Mouse (Mus musculus) kidney, postnatal 0 days (tissue): ENCODE data around the gene Calml4. TPM values are rescaled to one million over a fixed set of nuclear protein-coding genes. Genes with fewer than 3 reads are reported as not detected.

ENCODE experiments used
- ATAC-seq: fragments of 200-750 bp; cut with Nextera tagmentation; replicated peaks from 2 replicates; pipeline ENCODE4 v1.8.0; 2017; ENCODE audit warnings: low read depth, moderate number of reproducible peaks, moderate TSS enrichment, moderate library complexity; ENCODE audit not compliant: low FRiP score
- DNase-seq: peaks from one replicate; pipeline ENCODE4 v3.0.0-alpha.2; 2016; ENCODE audit warnings: low spot score
- H3K27ac ChIP-seq: fragments of 300-500 bp; sonication (generic); 2 replicates; pipeline ENCODE4 v1.5.1; 2014; ENCODE audit warnings: mild to moderate bottlenecking
- H3K27me3 ChIP-seq: fragments of 300-500 bp; sonication (generic); 2 replicates; pipeline ENCODE4 v1.6.1; 2014; ENCODE audit warnings: low read length, mixed read lengths; ENCODE audit not compliant: insufficient read depth
- H3K36me3 ChIP-seq: fragments of 300-500 bp; sonication (generic); 2 replicates; pipeline ENCODE4 v1.6.1; 2014; ENCODE audit warnings: low read length, mixed read lengths; ENCODE audit not compliant: insufficient read depth
- H3K4me1 ChIP-seq: fragments of 300-500 bp; sonication (generic); replicated peaks from 2 replicates; pipeline ENCODE4 v1.6.1; 2014; ENCODE audit warnings: antibody characterized with exemption, low read length, mixed read lengths; ENCODE audit not compliant: insufficient read depth
- H3K4me2 ChIP-seq: fragments of 300-500 bp; sonication (generic); 2 replicates; pipeline ENCODE4 v1.6.1; 2014; ENCODE audit warnings: mild to moderate bottlenecking, low read length, moderate library complexity, mixed read lengths
- H3K4me3 ChIP-seq: fragments of 300-500 bp; sonication (generic); replicated peaks from 2 replicates; pipeline ENCODE4 v1.5.1; 2014; ENCODE audit warnings: low read depth, low read length
- H3K9ac ChIP-seq: fragments of 300-500 bp; sonication (generic); 2 replicates; pipeline ENCODE4 v1.6.1; 2014; ENCODE audit warnings: low read depth, low read length
- H3K9me3 ChIP-seq: fragments of 300-500 bp; sonication (generic); replicated peaks from 2 replicates; pipeline ENCODE4 v1.6.1; 2016; ENCODE audit warnings: low read length, inconsistent platforms, mixed read lengths
- CTCF ChIP-seq: IDR thresholded peaks from 2 replicates; pipeline ENCODE4 v1.5.1; 2016; ENCODE audit warnings: antibody characterized with exemption, low read depth, mild to moderate bottlenecking, moderate library complexity
- WGBS: fragments of 180-500 bp; shearing (Covaris S2); extraction: QIAGEN DNeasy Blood & Tissue Kit; methylation state at CpG from one replicate; pipeline ENCODE4 v1.1.7; 2014; 5-methylcytosine and 5-hydroxymethylcytosine counted together
- polyA plus RNA-seq: library from polyadenylated mRNA; unstranded; fragments of >200 nt; fragmentation: Nextera tagmentation; extraction: Ambion mirVana; gene quantifications from 2 replicates; pipeline ENCODE4 v1.2.1, GENCODE M21; 2015

The Calml4 gene
- polyA plus RNA-seq, 1 experiment from 2014 or later: 301 TPM

DNA sequence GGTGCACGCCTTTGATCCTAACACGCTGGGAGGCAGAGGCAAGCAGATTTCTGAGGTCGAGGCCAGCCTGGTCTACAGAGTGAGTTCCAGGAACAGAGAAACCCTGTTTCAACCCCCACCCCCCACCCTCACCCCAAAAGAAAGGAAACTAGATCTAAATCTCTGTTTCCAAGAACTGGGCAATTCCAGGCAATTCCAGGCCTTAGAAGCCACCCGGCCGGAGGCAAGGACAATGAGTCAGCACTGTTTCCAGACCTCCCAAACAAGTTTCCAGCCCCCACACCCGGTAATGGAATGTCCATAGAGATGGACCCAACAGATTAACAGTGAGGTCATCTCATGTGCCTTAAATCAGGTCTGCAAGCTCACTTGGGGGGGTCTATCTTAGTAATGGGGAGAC, 28.0 kb upstream of the Calml4 start:
- DNase-seq (no peak), ATAC-seq (no peak)
- no peak for TF ChIP-seq CTCF
- H3K4me2 ChIP-seq: no peak overlapping the region
- no peak overlapping the region for H3K4me3 ChIP-seq
- whole genome bisulfite sequencing: 69% methylated on average over 6 of the region's 6 CpGs
- peaks cover 3% of the 10 kb centered on the region; the same call in 1 of the 2 replicates for H3K4me1 ChIP-seq
- H3K27me3 ChIP-seq: no peaks in the 10 kb centered on the region
- no peak overlapping the region for H3K27ac ChIP-seq
- no peaks in the 10 kb centered on the region for H3K9me3 ChIP-seq
- no peak overlapping the region for H3K9ac ChIP-seq
- no peaks in the 10 kb centered on the region for H3K36me3 ChIP-seq

DNA sequence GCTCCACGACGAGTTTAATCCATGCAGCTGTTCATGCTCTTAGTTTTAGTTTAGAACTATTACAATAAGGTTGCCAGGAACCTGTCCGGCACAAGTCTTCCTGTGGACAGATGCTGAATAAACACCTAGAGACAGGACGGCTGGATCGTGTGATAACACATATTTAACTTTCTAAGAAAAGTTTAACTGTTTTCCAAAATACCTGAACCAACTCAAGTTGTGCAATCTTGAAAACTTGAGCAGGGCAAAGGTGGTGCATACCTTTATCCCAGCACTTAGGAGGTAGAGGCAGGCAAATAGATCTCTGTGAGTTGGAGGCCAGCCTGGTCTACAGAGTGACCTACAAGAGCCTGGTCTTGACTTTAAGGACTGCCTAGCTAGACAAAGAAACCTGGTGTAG, 23.0 kb upstream of the Calml4 start:
- Histone ChIP-seq H3K9ac (no peak overlapping the region), H3K27ac (no peak overlapping the region), H3K4me1 (peaks cover 18% of the 10 kb centered on the region; the same call in 1 of the 2 replicates), H3K27me3 (no peaks in the 10 kb centered on the region), H3K9me3 (no peaks in the 10 kb centered on the region), H3K36me3 (no peaks in the 10 kb centered on the region), H3K4me2 (no peak overlapping the region), H3K4me3 (no peak overlapping the region)
- ATAC-seq (no peak), DNase-seq (no peak)
- TF ChIP-seq CTCF: no peak
- WGBS: 71% methylated on average over 5 of the region's 5 CpGs

DNA sequence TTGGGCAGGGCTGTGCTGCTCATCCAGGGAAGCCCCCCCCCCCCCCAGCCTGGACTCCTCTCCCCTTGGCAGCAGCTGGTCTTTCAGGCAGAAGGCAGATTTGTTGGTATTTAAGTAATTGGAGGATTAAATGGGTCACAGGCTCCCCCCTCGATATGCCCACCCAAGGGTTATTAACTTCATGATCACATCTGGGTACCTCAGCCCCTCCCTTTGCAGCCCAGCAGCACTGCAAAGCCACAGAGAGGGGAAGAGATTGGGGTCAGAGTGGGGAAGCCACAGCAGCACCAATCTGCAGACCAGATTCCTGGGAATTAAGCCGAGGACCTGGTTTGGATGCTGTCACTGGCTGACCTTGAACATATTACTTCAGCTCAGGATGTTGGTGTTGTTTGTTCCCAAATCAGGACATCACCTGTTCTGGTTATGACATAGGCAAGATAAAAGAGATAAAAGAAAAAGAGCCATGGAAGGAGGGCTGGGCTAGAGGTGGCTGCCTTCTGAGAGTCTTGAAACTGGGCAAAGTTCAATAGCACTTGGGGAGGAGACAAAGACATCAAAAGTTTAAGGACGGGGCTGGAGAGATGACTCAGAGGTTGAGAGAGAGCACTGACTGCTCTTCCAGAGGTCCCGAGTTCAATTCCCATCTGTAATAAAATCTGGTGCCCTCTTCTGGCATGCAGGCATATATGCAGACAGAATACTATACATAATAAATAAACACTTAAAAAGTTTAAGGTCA, 22.0 kb upstream of the Calml4 start:
- Histone ChIP-seq H3K4me1 (peaks cover 18% of the 10 kb centered on the region; the same call in 1 of the 2 replicates), H3K27ac (no peak overlapping the region), H3K9ac (no peak overlapping the region), H3K4me2 (no peak overlapping the region), H3K36me3 (no peaks in the 10 kb centered on the region), H3K4me3 (no peak overlapping the region), H3K27me3 (no peaks in the 10 kb centered on the region), H3K9me3 (no peaks in the 10 kb centered on the region)
- DNase-seq (no peak), ATAC-seq (no peak)
- WGBS: 42% methylated on average over 4 of the region's 4 CpGs
- TF ChIP-seq CTCF: 0 out of 2 replicates have a peak, but pooled peaks have one; percentile 16

DNA sequence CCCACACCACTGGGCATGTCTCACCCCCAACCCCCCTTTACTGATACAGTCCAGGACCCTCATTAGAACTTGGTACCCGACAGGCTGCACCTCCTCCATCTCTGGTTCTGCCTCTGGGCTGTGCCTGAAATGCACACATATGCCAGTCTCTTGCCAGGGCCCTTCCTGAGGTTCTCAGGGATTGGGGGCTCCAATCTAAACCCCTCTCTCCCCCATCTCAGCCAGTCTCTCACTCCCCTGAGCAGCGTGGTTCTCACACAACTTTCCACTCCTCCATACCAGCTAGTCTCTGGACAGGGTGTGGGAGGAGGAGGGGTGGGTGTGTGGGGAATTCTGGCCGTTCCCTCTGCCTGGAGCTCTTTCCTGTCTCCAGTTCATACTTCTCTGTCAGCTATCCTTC, 20.3 kb upstream of the Calml4 start:
- 28% methylated on average over 3 of the region's 3 CpGs for WGBS

DNA sequence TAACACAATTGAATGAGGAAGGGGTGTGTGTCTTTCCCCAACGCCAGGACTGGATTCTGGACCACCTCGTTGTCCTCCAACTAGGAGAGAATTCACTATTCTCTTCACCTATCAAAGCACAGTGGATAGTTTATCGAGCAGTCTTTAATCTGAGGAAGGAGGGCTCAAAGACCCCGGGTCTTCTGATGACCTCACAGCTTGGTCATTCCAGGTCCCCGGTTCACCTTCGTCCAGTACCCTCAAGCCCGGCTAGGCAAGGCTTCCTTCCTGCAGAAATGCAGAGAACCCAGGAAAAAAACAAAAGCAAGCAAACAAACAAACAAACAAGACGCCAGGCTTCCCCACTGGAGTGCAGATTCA, 19.8 kb upstream of the Calml4 start:
- ATAC-seq: no peak
- peaks cover 18% of the 10 kb centered on the region; the same call in 1 of the 2 replicates for H3K4me1 ChIP-seq
- peak overlapping the region; percentile 76 for H3K27ac ChIP-seq
- no peaks in the 10 kb centered on the region for H3K9me3 ChIP-seq
- H3K4me2 ChIP-seq: peak overlapping the region; percentile 77
- 10% methylated on average over 8 of the region's 8 CpGs for WGBS
- H3K27me3 ChIP-seq: no peaks in the 10 kb centered on the region
- TF ChIP-seq CTCF: no peak
- no peak for DNase-seq
- 0 out of 2 replicates have a peak overlapping the region, but pooled peaks have one; percentile 85 for H3K9ac ChIP-seq
- no peaks in the 10 kb centered on the region for H3K36me3 ChIP-seq
- peak overlapping the region; percentile 64 for H3K4me3 ChIP-seq

More for the DNA sequence above, 20.3 kb upstream of the Calml4 start:
- H3K4me3 ChIP-seq: no peak overlapping the region
- H3K4me1 ChIP-seq: peaks cover 18% of the 10 kb centered on the region; the same call in 1 of the 2 replicates
- no peaks in the 10 kb centered on the region for H3K36me3 ChIP-seq
- DNase-seq: peak; percentile 34
- no peak for TF ChIP-seq CTCF
- H3K27ac ChIP-seq: peak overlapping the region; percentile 76
- peak overlapping the region; percentile 77 for H3K4me2 ChIP-seq
- no peak for ATAC-seq
- no peak overlapping the region for H3K9ac ChIP-seq
- H3K9me3 ChIP-seq: no peaks in the 10 kb centered on the region
- H3K27me3 ChIP-seq: no peaks in the 10 kb centered on the region

DNA sequence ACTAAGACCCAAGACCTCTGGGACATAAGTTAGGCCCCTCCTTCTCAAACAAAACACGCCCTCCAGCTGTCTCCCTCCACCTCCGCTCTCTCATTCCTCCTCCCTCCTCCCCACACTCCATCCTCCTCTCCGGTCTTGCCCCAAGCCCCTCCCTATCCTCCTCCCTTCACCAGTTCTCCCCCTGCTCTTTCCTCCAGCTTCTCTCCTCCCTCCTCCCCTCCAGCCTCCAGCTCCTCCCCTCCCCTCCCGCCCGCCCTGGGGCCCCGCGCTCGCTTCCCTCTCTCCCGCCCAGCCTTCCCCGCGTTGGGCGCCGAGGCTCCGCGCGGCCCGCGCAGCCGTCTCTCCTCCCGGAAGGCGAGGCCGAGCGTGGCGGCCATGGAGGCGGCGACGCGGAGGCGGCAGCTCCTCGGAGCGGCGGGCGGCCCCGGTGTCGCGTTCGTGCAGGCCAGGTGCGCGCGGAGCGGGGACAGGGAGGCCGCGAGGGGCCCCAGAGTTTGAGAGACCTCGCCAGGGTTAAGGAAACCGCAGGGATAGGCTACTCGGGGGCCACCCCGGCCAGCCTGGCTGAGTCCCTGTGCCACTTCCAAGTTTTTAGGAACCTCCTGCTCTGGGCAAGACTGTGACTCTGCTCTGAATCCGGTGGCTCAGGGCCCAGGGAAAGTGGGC, 19.2 kb upstream of the Calml4 start, which contains the start of gene Cln6:
Gene Cln6, plus strand, starts transcription at position 280 of the 666 bp plus-strand sequence.
- WGBS: under 1% methylated on average over 48 of the region's 48 CpGs
- Histone ChIP-seq H3K9me3 (no peaks in the 10 kb centered on the region), H3K36me3 (no peaks in the 10 kb centered on the region), H3K27ac (peak within 1 kb of the TSS; percentile 90), H3K4me3 (peak within 1 kb of the TSS; percentile 64), H3K27me3 (no peaks in the 10 kb centered on the region), H3K9ac (peak within 1 kb of the TSS; percentile 85), H3K4me2 (peak within 1 kb of the TSS; percentile 77), H3K4me1 (peaks cover 18% of the 10 kb centered on the region; the same call in 1 of the 2 replicates)
- DNase-seq: peak; percentile 99
- ATAC-seq: peak; percentile 87
- no peak for TF ChIP-seq CTCF
